Mouse (Mus musculus) lung, adult 2 months (tissue): ENCODE measurements around the gene Cped1. TPM values are rescaled to one million over a fixed set of nuclear protein-coding genes. Genes with fewer than 3 reads are reported as not detected.

ENCODE experiments used
- DNase-seq: peaks from one replicate; pipeline ENCODE4 v3.0.0; 2022
- H3K4me1 ChIP-seq: fragments of 200-500 bp; 2 replicates; pipeline ENCODE4 v1.6.1; 2011; ENCODE audit warnings: low read length; ENCODE audit not compliant: control insufficient read depth, insufficient read depth
- H3K4me3 ChIP-seq: fragments of 200-500 bp; replicated peaks from 2 replicates; pipeline ENCODE3; 2011; ENCODE audit warnings: low read depth, mild to moderate bottlenecking, control low read depth, low read length; ENCODE audit errors: extremely low read depth
- CTCF ChIP-seq: fragments of 200-500 bp; IDR thresholded peaks from 2 replicates; pipeline ENCODE4 v1.5.1; 2011; ENCODE audit warnings: mild to moderate bottlenecking, low read length, control low read depth; ENCODE audit not compliant: insufficient read depth
- POLR2A ChIP-seq: fragments of 200-500 bp; IDR thresholded peaks from 2 replicates; pipeline ENCODE4 v1.6.1; 2011; ENCODE audit warnings: low read depth, mild to moderate bottlenecking, control low read depth, low read length, borderline replicate concordance; ENCODE audit errors: extremely low read depth
- WGBS: fragments of 180-500 bp; shearing (Covaris S2); methylation state at CpG from one replicate; pipeline ENCODE4 v1.1.7; 2018; 5-methylcytosine and 5-hydroxymethylcytosine counted together
- polyA plus RNA-seq: library from polyadenylated mRNA; depleted of rRNA; stranded (reverse); fragments of >200 nt; gene quantifications from 2 replicates; pipeline ENCODE4 v1.2.3, GENCODE M21; 2012

The Cped1 gene
- polyA plus RNA-seq, 1 experiment: 29.4 TPM

DNA sequence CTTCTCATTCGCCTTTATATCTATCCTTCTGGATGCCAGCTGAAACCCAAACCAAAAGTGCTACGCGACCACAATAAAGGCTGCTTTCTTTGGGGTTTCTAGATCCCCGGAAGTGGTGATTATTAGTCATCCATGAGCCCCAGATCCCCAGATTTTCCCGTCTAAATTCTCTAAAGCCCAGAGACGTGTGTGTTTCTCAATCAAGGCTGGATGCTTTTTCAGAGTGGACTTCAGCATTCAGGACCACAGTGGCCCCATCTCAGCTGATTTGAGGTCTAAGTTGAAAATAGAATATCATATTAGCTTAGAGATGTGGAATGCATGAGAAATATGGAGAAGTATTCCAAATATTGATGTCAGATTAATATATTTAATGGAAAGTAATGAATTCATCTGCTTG, 226.4 kb downstream of the Cped1 start:
- TF ChIP-seq POLR2A (no peak), CTCF (no peak)
- Histone ChIP-seq H3K4me1 (no peaks in the 10 kb centered on the region), H3K4me3 (no peak overlapping the region)
- no peak for DNase-seq
- 83% methylated on average over 6 of the region's 6 CpGs for WGBS

DNA sequence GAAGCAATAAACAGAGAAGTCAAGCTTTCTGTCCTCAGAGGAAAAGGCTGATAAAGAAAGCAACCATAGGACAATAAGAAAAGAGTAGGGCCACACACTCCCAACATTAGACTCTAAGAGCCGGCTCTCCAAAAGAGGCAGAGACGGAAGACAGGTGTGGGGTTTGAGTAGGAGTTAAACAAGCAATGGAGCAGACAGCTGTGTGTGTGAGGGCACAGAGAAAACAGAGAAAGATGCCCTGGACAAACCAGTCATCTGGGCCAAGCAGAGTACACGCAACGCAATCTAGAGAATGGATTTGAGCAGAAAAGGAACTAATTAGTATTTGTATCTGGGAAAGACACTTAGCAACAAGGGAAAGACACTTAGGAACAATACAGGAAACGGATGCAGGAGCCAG, 227.5 kb downstream of the Cped1 start:
- H3K4me3 ChIP-seq: no peak overlapping the region
- TF ChIP-seq POLR2A (no peak), CTCF (no peak)
- 85% methylated on average over 5 of the region's 5 CpGs for WGBS
- H3K4me1 ChIP-seq: no peaks in the 10 kb centered on the region
- DNase-seq: no peak

- Histone ChIP-seq H3K4me1 (no peaks in the 10 kb centered on the region), H3K4me3 (no peak overlapping the region)
- WGBS: 46% methylated on average over 3 of the region's 3 CpGs
- no peak for DNase-seq
- no peak for TF ChIP-seq POLR2A
- TF ChIP-seq CTCF: no peak
Observed at GRCm38 (mm10) chr6:22213813-22214212, 228.1 kb downstream of the Cped1 start.

GRCm38 (mm10) chr6:22214665-22215064, 228.9 kb downstream of the Cped1 start:
- no peaks in the 10 kb centered on the region for H3K4me1 ChIP-seq
- TF ChIP-seq POLR2A (no peak), CTCF (no peak)
- WGBS: 77% methylated on average over 6 of the region's 6 CpGs

DNA sequence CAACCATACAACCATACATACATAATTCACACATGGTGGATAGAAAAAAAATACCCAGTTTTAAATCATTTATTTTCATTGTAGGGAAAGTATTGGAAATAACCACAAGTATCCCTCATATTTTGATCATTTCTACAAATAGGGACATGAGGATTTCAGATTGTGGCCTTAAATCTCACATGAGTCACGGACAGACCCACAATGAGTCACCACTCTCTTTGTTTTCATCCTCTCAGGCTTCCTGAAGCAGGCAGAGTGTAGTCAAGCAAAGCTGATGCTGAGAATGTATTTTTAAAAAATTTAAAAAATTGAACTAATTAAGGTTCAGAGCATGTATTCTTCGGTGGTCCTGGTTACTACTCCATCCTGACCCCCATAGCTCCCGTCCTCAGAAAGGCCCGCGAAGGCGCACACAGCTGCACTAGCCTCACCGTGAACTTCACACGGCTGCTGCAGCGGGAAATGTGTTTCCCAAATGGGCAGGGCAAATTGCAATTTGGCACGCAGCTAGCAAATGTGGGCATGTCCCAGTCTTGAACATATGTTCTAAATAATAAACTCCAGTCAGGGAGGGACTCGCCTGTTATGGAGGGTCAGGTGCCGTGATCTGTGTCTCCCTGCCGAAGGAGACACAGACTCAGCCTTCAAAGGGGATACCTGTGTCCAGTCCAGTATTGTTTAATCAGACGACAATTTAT, 230.7 kb downstream of the Cped1 start:
- H3K4me1 ChIP-seq: no peaks in the 10 kb centered on the region
- DNase-seq: no peak
- no peak overlapping the region for H3K4me3 ChIP-seq
- WGBS: 89% methylated on average over 14 of the region's 14 CpGs
- TF ChIP-seq CTCF (no peak), POLR2A (no peak)

More at GRCm38 (mm10) chr6:22214665-22215064, 228.9 kb downstream of the Cped1 start:
- H3K4me3 ChIP-seq: no peak overlapping the region
- DNase-seq: no peak

- no peak overlapping the region for H3K4me3 ChIP-seq
- H3K4me1 ChIP-seq: no peaks in the 10 kb centered on the region
- no peak for TF ChIP-seq POLR2A
- TF ChIP-seq CTCF: no peak
- 75% methylated on average over 8 of the region's 8 CpGs for WGBS
- DNase-seq: no peak
Observed at GRCm38 (mm10) chr6:22221134-22221533, 235.4 kb downstream of the Cped1 start.

DNA sequence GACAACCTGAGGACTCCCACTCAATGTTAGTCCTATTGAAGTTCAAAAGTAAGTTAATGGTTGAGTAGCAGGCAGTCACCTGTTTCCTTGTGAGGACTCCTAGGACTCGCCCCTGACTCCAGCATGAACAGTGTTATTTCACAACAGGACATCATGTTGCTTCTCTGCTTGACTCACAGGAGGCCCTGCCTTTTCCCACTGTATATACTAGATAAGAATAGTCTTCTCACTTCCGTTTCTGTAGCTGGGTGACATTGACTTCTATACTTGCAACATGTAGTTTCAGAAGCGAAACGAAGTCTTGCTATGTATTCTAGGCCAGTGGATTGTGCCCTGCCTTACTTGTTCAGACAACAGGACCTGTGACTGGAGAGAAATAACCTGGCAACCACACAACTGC, 236.4 kb downstream of the Cped1 start:
- Histone ChIP-seq H3K4me1 (no peaks in the 10 kb centered on the region), H3K4me3 (no peak overlapping the region)
- WGBS: 71% methylated on average over 4 of the region's 4 CpGs
- DNase-seq: no peak
- no peak for TF ChIP-seq CTCF
- TF ChIP-seq POLR2A: no peak

- 88% methylated on average over 8 of the region's 8 CpGs for WGBS
- Histone ChIP-seq H3K4me1 (no peaks in the 10 kb centered on the region), H3K4me3 (no peak overlapping the region)
- no peak for DNase-seq
- TF ChIP-seq CTCF (no peak), POLR2A (no peak)
Observed at GRCm38 (mm10) chr6:22222947-22223346, 237.2 kb downstream of the Cped1 start.

GRCm38 (mm10) chr6:22224351-22224750, 238.6 kb downstream of the Cped1 start:
- H3K4me1 ChIP-seq: no peaks in the 10 kb centered on the region
- TF ChIP-seq CTCF (no peak), POLR2A (no peak)
- 82% methylated on average over 4 of the region's 4 CpGs for WGBS
- no peak overlapping the region for H3K4me3 ChIP-seq
- no peak for DNase-seq

DNA sequence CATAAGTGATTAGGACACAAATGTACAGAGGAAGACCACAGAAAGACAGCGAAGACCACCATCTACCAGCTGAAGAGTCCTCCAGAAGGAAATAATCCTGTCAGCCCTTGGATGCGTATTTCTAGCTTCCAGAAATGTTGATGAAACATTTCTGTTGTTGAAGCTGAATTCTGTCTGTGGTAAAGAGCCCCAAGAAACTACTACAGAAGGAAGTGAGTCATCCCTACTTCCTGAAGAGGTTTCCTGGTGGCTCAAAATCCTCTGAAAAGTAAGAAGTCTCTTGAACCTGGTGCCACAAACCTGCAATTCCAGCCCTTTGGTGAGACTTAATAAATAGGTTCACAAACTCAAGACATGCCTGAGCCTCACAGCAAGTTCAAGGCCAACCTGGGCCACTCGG, 245.5 kb downstream of the Cped1 start:
- WGBS: 74% methylated on average over 3 of the region's 3 CpGs
- no peaks in the 10 kb centered on the region for H3K4me1 ChIP-seq
- DNase-seq: no peak
- no peak overlapping the region for H3K4me3 ChIP-seq
- no peak for TF ChIP-seq CTCF
- no peak for TF ChIP-seq POLR2A

DNA sequence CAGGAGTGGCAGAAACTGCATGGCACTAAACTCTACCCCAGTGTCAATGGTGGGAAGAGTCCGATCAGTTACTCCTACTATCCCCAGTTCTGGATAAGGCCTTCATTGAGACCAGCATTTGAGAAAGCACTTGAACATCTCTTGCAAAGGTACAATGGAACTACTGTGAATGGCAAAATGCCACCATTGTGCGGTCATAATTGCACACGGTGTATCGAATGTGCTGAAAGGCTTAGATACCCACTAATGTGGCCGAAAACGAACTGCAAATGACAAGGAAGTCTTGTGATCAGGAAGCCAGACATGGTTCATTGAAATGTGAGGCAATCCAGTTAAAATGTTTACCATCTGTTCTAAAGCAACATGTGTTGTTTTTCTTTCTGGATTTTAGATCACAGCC, 247.8 kb downstream of the Cped1 start:
- H3K4me1 ChIP-seq: no peaks in the 10 kb centered on the region
- DNase-seq: no peak
- TF ChIP-seq POLR2A: no peak
- no peak for TF ChIP-seq CTCF
- 72% methylated on average over 6 of the region's 6 CpGs for WGBS
- H3K4me3 ChIP-seq: no peak overlapping the region
